Mouse (Mus musculus): ENCODE data around the gene Luc7l2.
A peak's percentile ranks its signal among the peaks of the same experiment; 100 is the strongest.

The Luc7l2 gene

GRCm38 (mm10) chr6:38580112-38580857 lies 29.2 kb downstream of the Luc7l2 start:
- DNase-seq, result no peak

GRCm38 (mm10) chr6:38581711-38582110 lies 30.6 kb downstream of the Luc7l2 start:
- no peak for DNase-seq

GRCm38 (mm10) chr6:38597481-38597880 lies 46.3 kb downstream of the Luc7l2 start:
- no peak for DNase-seq

GRCm38 (mm10) chr6:38609892-38610291 lies 58.8 kb downstream of the Luc7l2 start:
- no peak for DNase-seq

- DNase-seq, result no peak
Measured at GRCm38 (mm10) chr6:38622406-38622805, 71.3 kb downstream of the Luc7l2 start.

GRCm38 (mm10) chr6:38623457-38623856 lies 72.3 kb downstream of the Luc7l2 start:
- DNase-seq, result no peak

GRCm38 (mm10) chr6:38624439-38624838 lies 73.3 kb downstream of the Luc7l2 start:
- DNase-seq, result peak; percentile 28

- DNase-seq, result no peak
Measured at GRCm38 (mm10) chr6:38626086-38626485, 75.0 kb downstream of the Luc7l2 start.

- DNase-seq, result no peak
Measured at GRCm38 (mm10) chr6:38627081-38627480, 75.9 kb downstream of the Luc7l2 start.

- no peak for DNase-seq
Measured at GRCm38 (mm10) chr6:38627486-38627885, 76.4 kb downstream of the Luc7l2 start.

GRCm38 (mm10) chr6:38629556-38629955 lies 78.4 kb downstream of the Luc7l2 start:
- DNase-seq, result no peak

GRCm38 (mm10) chr6:38632826-38633225 lies 81.7 kb downstream of the Luc7l2 start:
- DNase-seq, result no peak

- DNase-seq, result no peak
Measured at GRCm38 (mm10) chr6:38634461-38634860, 83.3 kb downstream of the Luc7l2 start.

- DNase-seq, result no peak
Measured at GRCm38 (mm10) chr6:38635941-38636851, 85.1 kb downstream of the Luc7l2 start.

GRCm38 (mm10) chr6:38636852-38637618 lies 85.9 kb downstream of the Luc7l2 start, which contains the start of gene Klrg2:
Klrg2 (minus strand) TSS chr6:38637242.
- no peak for DNase-seq

GRCm38 (mm10) chr6:38640401-38640800 lies 89.3 kb downstream of the Luc7l2 start:
- DNase-seq, result no peak

- no peak for DNase-seq
Measured at GRCm38 (mm10) chr6:38641228-38641627, 90.1 kb downstream of the Luc7l2 start.

- DNase-seq, result no peak
Measured at GRCm38 (mm10) chr6:38641645-38642044, 90.5 kb downstream of the Luc7l2 start.

GRCm38 (mm10) chr6:38642593-38642992 lies 91.5 kb downstream of the Luc7l2 start:
- no peak for DNase-seq

GRCm38 (mm10) chr6:38643039-38643438 lies 91.9 kb downstream of the Luc7l2 start:
- no peak for DNase-seq

- DNase-seq, result no peak
Measured at GRCm38 (mm10) chr6:38649545-38649944, 98.4 kb downstream of the Luc7l2 start.

- peak; percentile 57 for DNase-seq
Measured at GRCm38 (mm10) chr6:38650263-38650937, 99.3 kb downstream of the Luc7l2 start.
